Mouse (Mus musculus) left cerebral cortex, adult 18-20 months (tissue): ENCODE data around the gene Gmds. TPM values are rescaled to one million over a fixed set of nuclear protein-coding genes. Genes with fewer than 3 reads are reported as not detected.

ENCODE experiments used
- DNase-seq, 2 experiments: peaks; one replicate each; pipeline ENCODE4 v3.0.0; 2021 to 2022; ENCODE audit warnings: low spot score in 2 of 2, mixed read lengths in 1 of 2
- total RNA-seq, 2 experiments: library from RNA; stranded (reverse); gene quantifications; 2 replicates each; pipeline ENCODE4 v1.2.3; 2021

Gmds gene
- total RNA-seq, 2 experiments from 2014 or later = 11.1 to 11.3 TPM

GRCm38 (mm10) chr13:31819664-31820405, 518.7 kb downstream of the Gmds start:
- no peak for DNase-seq

- no peak for DNase-seq
Observed at GRCm38 (mm10) chr13:31818337-31818736, 520.2 kb downstream of the Gmds start.

GRCm38 (mm10) chr13:31815383-31816003, 523.0 kb downstream of the Gmds start:
- no peak for DNase-seq

- DNase-seq = no peak
Observed at GRCm38 (mm10) chr13:31812701-31813100, 525.8 kb downstream of the Gmds start.

- DNase-seq = no peak
Observed at GRCm38 (mm10) chr13:31811542-31812021, 527.0 kb downstream of the Gmds start.

GRCm38 (mm10) chr13:31810693-31811541, 527.6 kb downstream of the Gmds start:
- no peak for DNase-seq

GRCm38 (mm10) chr13:31810375-31810692, 528.2 kb downstream of the Gmds start:
- no peak for DNase-seq

- DNase-seq = no peak
Observed at GRCm38 (mm10) chr13:31809701-31810100, 528.8 kb downstream of the Gmds start.

GRCm38 (mm10) chr13:31808804-31809420, 529.6 kb downstream of the Gmds start:
- DNase-seq = no peak

GRCm38 (mm10) chr13:31808116-31808803, 530.3 kb downstream of the Gmds start:
- DNase-seq = no peak

- DNase-seq = no peak
Observed at GRCm38 (mm10) chr13:31807736-31808115, 530.8 kb downstream of the Gmds start.

- no peak for DNase-seq
Observed at GRCm38 (mm10) chr13:31806890-31807735, 531.4 kb downstream of the Gmds start.

- peak; percentile 44 to 45 for DNase-seq
Observed at GRCm38 (mm10) chr13:31806428-31806832, 532.1 kb downstream of the Gmds start, which contains the start of gene Foxc1. Gene Foxc1, plus strand, starts transcription at chr13:31806633.

- no peak for DNase-seq
Observed at GRCm38 (mm10) chr13:31805831-31806427, 532.6 kb downstream of the Gmds start.

GRCm38 (mm10) chr13:31804571-31804970, 534.0 kb downstream of the Gmds start:
- no peak for DNase-seq

- DNase-seq = no peak
Observed at GRCm38 (mm10) chr13:31803166-31804093, 535.1 kb downstream of the Gmds start.

GRCm38 (mm10) chr13:31802447-31802846, 536.1 kb downstream of the Gmds start:
- no peak for DNase-seq

GRCm38 (mm10) chr13:31801703-31802305, 536.7 kb downstream of the Gmds start:
- no peak for DNase-seq
